Mouse (Mus musculus): ENCODE data around the gene Fgfr2. TPM values are rescaled to one million over a fixed set of nuclear protein-coding genes. Genes with fewer than 3 reads are reported as not detected.
A peak's percentile ranks its signal among the peaks of the same experiment; 100 is the strongest.

Gene Fgfr2
- total RNA-seq, 2 experiments from 2014 or later, result 1.7 to 3.7 TPM

DNA sequence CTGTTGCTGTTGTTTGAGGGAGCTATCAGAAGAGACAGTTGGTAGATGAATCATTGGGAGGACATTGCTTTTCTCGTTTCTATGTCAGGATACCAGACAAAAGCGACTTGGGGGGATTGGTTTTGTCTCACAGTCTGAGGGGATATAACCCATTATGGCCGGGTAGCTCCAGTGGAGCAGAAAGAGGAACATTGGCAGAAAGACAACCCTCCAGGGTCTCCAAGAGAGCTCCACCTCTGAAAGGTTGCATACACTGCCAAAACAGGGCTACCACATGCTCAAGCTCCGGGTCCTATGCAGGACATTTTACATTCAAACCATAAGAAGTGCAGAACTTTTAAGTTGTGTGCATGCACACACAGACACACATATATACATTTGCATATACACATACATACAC lies 1517.7 kb downstream of the Fgfr2 start:
- no peak for ATAC-seq (replicated peaks; ENCODE audit: low FRiP score, poor library complexity, severe bottlenecking)

DNA sequence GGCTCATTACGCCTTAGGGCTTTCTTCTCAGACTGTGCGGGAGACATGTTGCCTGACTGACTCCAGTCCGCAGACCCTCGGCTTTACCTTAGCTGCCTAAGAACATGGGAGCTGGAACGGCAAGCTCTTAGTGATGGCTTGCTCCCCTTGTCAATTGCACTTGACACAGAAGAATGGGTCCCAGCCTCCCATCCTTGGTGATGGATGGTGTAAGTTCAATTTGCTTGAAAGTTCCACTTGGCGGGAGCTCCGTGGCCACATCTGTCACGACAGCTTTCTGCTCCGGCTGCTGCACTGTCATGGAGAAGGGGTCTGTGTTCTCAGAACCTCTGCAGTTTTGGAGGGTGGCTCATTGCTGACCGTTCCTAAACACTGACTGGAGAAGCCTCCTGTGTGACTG lies 1518.2 kb downstream of the Fgfr2 start:
- no peak for ATAC-seq (replicated peaks; ENCODE audit: low FRiP score, poor library complexity, severe bottlenecking)

DNA sequence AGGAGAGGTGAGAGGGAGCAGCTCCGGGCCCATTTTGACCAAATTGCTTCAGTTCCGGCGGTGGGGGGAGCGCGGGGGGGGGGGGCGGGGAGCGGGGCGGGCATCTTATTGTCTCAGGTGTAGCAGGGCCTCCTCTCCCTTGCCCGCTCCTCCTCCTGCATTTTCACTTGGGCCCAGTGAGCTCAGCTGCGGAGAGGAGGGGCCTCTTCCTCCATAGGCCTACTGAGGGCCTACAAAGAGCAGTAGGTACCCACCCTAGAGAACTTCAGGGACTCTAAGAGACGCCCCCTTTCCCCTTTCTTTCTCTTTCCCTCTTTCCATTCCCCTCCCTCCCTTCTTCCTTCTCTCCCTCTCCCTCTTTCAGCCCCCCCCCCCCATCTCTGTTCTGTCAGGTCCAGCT lies 1520.0 kb downstream of the Fgfr2 start:
- ATAC-seq (replicated peaks; ENCODE audit: low FRiP score, poor library complexity, severe bottlenecking), result no peak

DNA sequence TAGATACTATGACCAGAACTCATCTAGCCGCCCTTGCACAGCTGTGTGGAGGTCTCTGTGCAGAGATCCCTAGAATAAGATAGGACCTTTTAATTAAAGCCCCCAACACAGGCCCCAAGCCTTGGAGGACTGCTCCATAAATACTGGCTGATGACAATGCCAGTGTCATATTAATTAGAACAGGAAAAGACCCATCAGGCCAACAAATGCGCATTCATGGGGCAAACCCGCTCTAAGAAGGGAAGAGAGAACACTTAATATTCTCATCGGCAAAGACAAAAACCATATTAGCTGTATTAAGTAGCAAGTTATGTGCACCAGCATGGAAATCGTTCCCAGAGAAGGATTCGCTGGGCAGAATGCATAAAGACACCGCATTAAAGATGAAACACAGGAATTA lies 1521.0 kb downstream of the Fgfr2 start:
- no peak for ATAC-seq (replicated peaks; ENCODE audit: low FRiP score, poor library complexity, severe bottlenecking)

DNA sequence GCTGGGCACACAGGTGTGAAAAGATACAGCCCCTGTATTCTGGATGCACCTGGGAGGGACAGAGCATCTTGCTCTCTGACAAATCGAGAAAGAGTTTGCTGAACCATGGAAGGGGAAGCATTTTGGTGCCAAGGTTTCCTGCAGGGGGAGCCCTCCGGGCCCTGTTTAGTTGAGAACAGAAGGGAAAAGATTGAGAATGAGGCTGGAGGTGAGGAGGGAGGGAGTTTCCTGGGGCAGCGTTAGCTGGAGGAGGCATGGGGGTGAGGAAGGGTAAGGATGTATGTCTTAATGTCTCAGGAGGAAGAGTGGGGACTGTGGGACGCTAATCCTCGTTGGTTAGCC lies 1524.7 kb downstream of the Fgfr2 start:
- ATAC-seq (replicated peaks; ENCODE audit: low FRiP score, poor library complexity, severe bottlenecking), result no peak

DNA sequence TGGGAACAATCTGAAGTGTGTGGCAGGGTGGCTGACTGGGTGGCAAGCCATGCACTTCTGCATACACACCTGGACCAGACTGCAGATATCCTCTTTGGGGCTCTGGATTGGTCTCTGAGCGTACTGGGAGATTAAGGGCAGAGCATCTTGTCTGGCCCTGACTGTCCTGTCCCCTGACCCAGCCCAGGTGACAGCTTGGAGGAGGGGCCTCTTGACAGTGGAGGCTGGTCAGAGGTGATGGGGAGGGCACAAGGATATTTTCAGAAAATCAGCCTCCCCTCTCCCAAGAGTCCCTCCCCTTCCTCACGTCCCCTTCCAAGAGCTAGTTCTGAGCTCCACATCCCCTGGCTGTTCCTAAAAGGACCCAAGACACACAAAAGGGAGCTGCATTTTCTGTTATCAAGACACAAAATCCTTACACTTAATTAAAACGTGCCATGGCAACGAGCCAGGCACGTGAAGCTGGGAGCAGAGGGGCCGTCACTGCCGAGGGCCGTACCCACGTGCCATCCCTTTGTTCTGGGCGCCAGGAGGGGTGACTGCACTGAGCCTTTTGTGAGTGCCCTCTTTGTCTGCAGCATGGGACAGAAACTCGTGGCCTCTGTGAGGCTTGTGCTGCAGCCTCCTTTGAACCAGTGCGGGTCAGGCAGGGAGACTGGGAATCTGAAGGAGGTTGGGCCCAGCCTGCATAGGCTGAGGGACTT lies 1525.2 kb downstream of the Fgfr2 start:
- ATAC-seq (replicated peaks; ENCODE audit: low FRiP score, poor library complexity, severe bottlenecking), result no peak

DNA sequence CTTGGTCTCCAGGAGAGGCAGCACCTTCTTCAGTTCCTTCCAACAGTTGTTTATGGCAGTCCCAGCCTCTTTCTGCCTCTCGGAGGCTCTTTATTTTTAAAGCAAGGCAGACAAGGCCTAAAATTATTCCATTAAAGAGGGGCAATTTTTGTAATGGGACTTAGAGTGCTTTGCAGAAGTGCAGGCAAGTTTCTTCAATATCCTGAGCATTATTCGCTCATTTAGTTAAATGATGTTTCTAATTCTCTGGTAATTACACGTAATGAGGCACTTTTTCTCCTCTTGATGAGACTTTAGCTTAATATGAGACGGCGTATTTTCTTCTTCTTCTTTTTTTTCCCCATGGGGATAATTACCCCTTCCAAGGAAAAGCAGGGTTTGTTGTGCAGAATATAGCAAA lies 1537.6 kb downstream of the Fgfr2 start:
- no peak for ATAC-seq (replicated peaks; ENCODE audit: low FRiP score, poor library complexity, severe bottlenecking)

DNA sequence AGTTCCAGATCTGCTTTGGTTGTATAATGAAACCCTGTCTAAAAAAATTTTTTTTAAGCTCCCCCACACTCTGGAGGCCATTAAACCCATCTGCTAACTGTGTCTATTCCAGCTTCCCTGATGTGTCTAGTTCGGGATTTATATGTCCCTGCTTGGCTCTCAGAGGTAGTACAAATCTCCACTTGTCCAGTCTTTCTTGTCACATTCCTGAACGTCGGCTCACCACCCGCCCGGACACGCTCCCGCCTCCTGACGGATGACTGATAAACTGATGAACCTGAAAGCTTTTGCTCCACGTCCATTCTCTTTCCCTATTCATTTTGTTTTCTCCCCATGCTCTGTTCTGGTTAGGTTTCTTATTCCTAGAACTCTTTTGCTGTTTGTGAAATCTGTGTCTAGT lies 1541.0 kb downstream of the Fgfr2 start:
- ATAC-seq (replicated peaks; ENCODE audit: low FRiP score, poor library complexity, severe bottlenecking), result no peak

DNA sequence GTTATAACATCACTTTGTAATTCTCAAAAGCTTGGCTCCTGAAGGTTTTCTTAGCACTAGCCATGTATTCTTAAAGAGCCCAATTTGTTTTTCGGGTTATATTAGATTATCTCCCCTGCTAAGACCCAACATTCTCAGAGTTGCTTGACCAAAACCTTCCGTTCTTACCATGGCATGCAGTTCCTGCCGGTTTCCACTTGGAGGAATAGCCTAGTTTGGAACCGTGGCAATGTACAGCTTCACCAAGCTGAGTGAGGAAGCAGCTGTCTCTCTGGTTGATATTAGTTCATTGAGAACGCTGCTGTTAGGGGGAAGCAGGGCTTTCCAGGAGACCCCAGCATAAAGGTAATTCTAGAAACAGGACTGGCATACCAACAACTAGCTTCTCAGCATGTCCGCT lies 1547.9 kb downstream of the Fgfr2 start:
- no peak for ATAC-seq (replicated peaks; ENCODE audit: low FRiP score, poor library complexity, severe bottlenecking)

DNA sequence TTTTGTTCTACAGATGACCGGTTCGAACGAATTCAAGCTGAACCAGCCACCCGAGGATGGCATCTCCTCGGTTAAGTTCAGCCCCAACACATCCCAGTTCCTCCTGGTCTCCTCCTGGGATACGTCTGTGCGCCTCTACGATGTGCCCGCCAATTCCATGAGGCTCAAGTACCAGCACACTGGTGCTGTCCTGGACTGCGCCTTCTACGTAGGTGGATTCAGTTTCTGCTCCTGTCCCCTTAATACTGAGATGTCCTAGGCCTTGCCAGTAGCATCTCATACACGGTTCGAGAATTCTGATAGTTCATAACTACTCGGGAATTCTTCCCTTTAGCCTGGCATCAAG lies 1562.5 kb downstream of the Fgfr2 start:
- peak; percentile 65 for ATAC-seq (replicated peaks; ENCODE audit: low FRiP score, poor library complexity, severe bottlenecking)

DNA sequence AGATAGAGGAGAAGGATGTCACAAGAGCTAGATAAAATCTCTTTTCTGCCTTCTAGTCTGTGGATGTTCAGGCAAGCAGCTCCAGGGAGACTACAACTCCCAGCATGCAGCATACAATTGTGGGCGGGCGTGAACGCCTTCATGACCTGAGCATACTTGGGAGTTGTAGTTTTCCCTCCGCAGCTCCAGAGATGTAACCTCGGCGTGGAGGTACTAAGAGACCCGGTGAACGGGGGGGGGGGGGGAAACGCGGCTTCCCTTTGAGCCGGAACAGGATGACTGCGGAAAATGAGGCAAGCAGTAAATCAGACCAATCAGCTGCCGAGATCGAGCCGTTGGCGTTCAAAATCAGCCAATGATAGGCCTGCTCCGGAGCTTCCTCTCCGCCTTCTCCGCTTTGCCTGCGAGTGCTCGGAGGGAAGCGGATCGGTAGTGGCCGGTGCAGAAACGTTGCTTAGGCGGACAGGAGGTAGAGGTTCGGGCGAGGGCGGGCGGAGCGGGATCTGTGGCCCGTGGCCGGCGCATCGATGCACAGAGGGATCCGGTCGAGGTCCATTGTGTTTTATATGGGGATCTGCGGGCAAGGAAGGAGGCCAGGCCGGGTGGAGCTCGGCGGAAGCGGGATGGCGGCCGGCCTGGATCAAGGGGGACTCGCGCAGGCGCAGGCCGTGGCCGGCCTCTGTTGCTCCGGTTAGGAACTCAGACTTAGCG lies 1563.0 kb downstream of the Fgfr2 start, which contains the start of gene Bub3:
Bub3 (plus strand) TSS at position 237 of the 711 bp plus-strand sequence.
- peak; percentile 92 for ATAC-seq (replicated peaks; ENCODE audit: low FRiP score, poor library complexity, severe bottlenecking)

DNA sequence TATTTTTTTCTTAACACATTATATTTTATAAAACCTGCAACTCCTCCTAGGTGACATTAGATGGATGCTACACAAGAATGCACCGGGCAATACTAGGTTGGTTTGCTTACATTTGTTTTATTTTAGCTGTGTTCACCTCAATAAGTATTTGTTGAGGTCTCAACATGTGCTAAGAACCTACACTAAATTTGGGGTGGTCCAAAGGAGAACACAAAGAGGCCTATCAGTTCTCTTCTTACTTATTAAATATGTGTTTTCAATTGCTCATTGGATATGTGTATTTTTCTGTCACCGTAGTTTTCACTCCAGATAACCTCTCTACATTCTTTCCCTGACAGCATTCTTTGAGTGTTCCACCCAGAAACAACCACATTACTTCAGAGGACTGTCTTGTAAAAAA lies 1565.4 kb downstream of the Fgfr2 start:
- ATAC-seq (replicated peaks; ENCODE audit: low FRiP score, poor library complexity, severe bottlenecking), result no peak

DNA sequence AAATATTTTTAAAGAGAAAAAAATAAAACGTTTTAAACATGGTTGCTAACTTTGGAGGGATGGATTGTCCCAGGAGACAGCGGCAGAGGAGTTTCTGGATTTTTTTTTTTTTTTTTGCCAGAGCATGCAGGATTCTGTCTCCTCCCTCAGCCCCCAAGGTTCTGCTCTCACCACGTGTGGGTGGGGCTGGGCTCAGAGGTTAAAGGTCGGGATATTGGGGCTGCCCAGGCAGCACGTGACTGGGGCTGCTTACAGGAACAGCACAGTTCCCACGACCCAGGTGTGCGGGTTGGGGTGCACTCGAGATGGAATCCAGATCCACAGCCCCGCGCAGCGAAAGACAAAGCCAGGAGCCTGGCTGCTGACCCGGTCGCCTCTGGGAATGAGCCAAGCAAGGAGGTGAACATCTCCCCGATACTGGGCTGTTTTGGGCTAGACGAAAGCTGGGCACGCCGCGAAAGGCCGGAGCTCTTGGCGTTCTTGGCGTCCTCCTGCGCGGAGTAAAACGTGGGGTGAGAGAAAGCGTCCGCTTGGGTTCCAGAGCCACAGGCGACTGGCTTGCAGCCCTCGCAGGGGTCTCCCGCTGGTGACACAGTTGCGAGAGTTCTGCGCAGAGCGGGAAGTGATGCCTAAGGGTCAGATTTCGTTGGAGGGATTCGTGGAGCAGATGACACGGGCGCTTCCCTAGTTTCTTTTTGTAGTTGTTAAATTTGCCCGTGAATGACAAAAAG lies 1566.4 kb downstream of the Fgfr2 start:
- ATAC-seq (replicated peaks; ENCODE audit: low FRiP score, poor library complexity, severe bottlenecking), result no peak

DNA sequence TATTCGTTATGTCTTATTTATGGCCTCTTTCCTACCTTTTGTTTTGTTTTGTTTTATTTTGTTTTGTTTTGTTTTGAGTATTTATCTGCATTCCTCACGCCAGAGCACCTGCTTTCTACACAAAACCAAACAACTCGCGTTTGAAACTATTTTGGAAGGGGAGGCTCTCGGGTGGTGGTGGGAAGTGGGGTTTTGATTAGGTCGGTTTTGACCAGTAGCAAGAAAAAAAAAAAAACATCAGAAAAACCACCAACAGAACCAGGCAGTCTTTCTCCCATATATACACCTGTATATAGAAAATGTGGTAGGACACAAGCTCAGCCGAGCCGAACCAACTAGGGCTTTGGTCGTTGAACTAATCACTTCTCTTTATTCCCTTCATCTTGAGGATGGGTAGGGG lies 1567.0 kb downstream of the Fgfr2 start:
- no peak for ATAC-seq (replicated peaks; ENCODE audit: low FRiP score, poor library complexity, severe bottlenecking)

DNA sequence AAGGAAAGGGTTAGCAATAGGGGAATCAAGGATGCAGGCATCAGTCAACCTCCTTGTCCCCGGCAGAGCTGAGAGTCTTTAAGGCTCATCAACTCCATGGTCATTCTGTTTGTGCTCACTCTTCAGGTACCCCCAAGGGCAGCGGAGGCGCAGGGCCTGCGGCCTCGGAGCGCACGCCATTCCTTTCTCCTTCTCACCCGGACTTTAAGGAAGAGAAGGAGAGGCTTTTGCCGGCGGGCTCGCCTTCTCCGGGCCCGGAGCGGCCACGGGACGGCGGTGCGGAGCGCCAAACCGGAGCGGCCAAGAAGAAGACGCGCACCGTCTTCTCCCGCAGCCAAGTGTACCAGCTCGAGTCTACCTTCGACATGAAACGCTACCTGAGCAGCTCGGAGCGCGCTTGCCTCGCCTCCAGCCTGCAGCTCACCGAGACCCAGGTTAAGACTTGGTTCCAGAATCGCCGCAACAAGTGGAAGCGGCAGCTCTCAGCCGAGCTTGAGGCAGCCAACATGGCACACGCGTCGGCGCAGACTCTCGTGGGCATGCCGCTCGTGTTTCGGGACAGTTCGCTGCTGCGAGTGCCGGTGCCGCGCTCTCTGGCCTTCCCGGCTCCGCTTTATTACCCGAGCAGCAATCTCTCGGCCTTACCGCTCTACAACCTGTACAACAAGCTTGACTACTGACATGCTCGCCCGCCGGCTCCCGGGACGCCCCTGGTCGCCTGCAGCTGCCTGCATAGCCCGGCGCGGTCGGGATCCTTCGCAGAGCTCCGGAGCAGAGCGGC lies 1567.7 kb downstream of the Fgfr2 start:
- ATAC-seq (replicated peaks; ENCODE audit: low FRiP score, poor library complexity, severe bottlenecking), result no peak

DNA sequence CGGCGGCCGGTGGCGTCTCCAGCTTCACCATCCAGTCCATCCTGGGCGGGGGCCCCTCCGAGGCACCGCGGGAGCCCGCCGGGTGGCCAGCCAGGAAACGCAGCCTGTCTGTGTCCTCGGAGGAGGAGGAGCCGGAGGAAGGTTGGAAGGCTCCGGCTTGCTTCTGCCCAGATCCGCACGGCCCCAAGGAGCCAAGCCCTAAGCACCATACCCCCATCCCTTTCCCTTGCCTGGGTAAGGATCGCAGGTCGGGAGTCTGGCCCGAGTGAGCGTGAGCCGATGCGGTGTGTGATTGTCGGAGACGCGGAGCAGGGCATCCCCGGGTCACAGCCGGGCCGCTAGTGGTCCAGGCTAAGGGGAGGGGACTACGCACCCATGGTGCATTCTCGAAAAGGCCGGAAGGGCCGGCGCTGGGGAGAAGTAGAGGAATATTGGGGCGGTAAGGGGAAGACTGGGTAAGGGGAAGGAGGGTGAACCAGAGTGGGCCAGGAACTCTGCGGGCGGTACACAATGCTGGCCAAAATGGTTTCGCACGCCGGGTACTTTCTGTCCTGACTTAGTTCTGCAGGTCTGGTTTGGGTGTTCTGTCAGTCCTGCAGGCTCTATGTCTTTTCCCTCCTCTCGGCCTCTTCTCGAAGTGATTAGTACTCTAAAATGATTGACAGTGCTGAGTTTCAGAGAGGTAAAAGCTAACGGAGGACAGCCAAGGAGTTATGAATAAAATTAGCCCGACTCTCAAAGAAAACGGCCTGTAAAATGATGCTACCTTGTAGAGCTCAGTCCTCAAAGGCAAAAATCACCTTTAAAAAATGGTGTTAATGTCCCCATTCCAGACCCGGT lies 1568.6 kb downstream of the Fgfr2 start:
- no peak for ATAC-seq (replicated peaks; ENCODE audit: low FRiP score, poor library complexity, severe bottlenecking)

DNA sequence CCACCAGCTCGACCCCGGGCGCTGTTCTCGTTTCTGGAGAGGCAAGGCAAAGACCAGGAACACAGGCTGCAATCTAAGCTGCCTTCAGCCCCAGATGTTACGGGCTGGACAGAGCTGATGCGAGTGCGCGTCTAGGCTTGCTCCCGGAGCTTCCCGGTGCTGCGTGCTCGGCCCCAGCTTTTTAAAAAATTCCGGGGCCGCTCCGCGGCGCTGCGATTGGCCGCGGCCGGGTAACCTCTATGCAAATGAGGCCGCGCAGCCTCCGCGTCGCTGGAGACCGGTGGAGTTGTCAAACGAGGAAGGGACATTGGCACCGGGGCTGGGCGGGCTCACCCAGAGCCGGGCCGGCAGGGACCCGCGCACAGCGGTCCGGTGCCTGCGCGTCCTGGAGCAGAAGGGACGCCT lies 1569.4 kb downstream of the Fgfr2 start:
- ATAC-seq (replicated peaks; ENCODE audit: low FRiP score, poor library complexity, severe bottlenecking), result no peak

DNA sequence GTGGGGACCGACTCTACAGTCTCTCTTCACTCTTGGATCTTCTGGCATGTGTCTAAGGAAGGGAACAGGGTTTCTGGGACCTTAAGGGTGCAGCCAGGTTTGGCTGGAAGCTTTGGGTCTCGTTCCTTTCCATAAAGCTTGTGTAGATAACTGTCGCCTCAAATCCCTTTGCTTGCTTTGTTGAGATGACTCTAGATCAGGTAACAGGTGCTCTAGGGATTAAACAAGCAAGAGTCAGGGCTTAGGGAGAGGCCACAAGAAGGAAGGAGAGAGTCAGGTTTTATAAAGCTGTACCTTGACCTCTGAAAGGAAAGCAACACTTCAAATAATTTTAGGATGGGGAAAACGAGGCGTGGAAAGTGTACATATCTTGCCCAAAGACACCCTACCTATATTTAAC lies 1570.4 kb downstream of the Fgfr2 start:
- no peak for ATAC-seq (replicated peaks; ENCODE audit: low FRiP score, poor library complexity, severe bottlenecking)

DNA sequence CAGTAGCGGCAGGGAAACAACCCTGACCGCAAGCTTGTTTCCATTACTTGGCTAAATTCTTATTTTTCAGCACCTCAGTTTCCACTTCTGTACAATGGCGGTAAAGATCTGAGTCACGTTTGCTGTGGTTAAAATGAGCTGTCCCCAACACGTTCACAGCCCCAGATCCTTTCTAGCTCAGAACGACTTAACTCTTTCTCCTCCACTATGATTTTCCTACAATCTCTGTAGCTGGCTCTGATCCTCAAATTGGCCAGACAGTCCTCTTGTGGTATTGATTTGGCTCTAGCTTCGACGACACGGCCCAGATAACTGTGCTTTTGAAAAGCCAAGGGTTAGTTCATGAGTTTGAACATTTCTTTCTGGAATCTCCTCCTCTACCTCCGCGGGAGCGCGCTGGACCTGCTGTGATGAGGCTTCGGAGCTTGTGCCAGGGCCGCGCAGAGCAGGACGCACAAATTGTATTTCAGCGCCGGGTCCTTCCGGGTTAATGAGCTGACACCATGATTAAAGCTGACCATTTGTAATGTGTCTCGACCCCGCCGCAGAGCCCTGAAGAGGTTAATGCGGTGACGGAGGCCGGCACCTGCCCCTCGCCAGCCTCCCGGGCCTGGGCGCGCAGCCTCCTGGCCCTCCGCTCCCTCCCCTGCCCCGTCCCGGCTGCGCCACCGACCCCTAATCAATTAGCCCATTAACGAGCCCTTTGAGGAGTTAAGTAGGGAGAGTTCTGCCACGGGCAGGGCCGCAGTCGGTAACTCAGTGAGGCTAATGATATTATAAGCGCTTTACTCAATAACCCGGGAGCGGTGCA lies 1571.0 kb downstream of the Fgfr2 start:
- ATAC-seq (replicated peaks; ENCODE audit: low FRiP score, poor library complexity, severe bottlenecking), result no peak
